Mouse (Mus musculus): ENCODE results near the gene 6430550D23Rik.

GRCm38 (mm10) chr2:155945580-155945979 is 62.2 kb downstream of the 6430550D23Rik start:
- TF ChIP-seq GATA1 (IDR thresholded peaks at IDR 0.05; ENCODE audit: low read length) = no peak
- TF ChIP-seq TAL1 (IDR thresholded peaks at IDR 0.05; ENCODE audit: low read length) = no peak
